Mouse (Mus musculus): Measurements from ENCODE around the gene Fam168b.

Fam168b gene

GRCm38 (mm10) chr1:34851562-34851961, 8.7 kb upstream of the Fam168b start:
- DNase-seq (ENCODE audit: extremely low read depth, low read depth, low spot score) = no peak

GRCm38 (mm10) chr1:34850343-34851136, 7.7 kb upstream of the Fam168b start:
- no peak for DNase-seq (ENCODE audit: extremely low read depth, low read depth, low spot score)

- no peak for DNase-seq (ENCODE audit: extremely low read depth, low read depth, low spot score)
Measured at GRCm38 (mm10) chr1:34849745-34850342, 7.0 kb upstream of the Fam168b start, which contains the start of gene Plekhb2. TSS of gene Plekhb2 (plus strand) at chr1:34849976.

GRCm38 (mm10) chr1:34847070-34847469, 4.2 kb upstream of the Fam168b start:
- peak; percentile 81 for DNase-seq (ENCODE audit: extremely low read depth, low read depth, low spot score)

- DNase-seq (ENCODE audit: extremely low read depth, low read depth, low spot score) = no peak
Measured at GRCm38 (mm10) chr1:34842389-34842861, 440 bp downstream of the Fam168b start.

- DNase-seq (ENCODE audit: extremely low read depth, low read depth, low spot score) = no peak
Measured at GRCm38 (mm10) chr1:34841709-34842388, 1.0 kb downstream of the Fam168b start.

GRCm38 (mm10) chr1:34839241-34839640, 3.6 kb downstream of the Fam168b start:
- no peak for DNase-seq (ENCODE audit: extremely low read depth, low read depth, low spot score)

GRCm38 (mm10) chr1:34837951-34838689, 4.7 kb downstream of the Fam168b start:
- DNase-seq (ENCODE audit: extremely low read depth, low read depth, low spot score) = no peak

GRCm38 (mm10) chr1:34834904-34835303, 8.0 kb downstream of the Fam168b start:
- no peak for DNase-seq (ENCODE audit: extremely low read depth, low read depth, low spot score)

- DNase-seq (ENCODE audit: extremely low read depth, low read depth, low spot score) = no peak
Measured at GRCm38 (mm10) chr1:34831381-34831780, 11.5 kb downstream of the Fam168b start.

- DNase-seq (ENCODE audit: extremely low read depth, low read depth, low spot score) = no peak
Measured at GRCm38 (mm10) chr1:34830934-34831333, 11.9 kb downstream of the Fam168b start.

- no peak for DNase-seq (ENCODE audit: extremely low read depth, low read depth, low spot score)
Measured at GRCm38 (mm10) chr1:34828528-34829294, 14.2 kb downstream of the Fam168b start.

- no peak for DNase-seq (ENCODE audit: extremely low read depth, low read depth, low spot score)
Measured at GRCm38 (mm10) chr1:34827900-34828299, 15.0 kb downstream of the Fam168b start.

GRCm38 (mm10) chr1:34825909-34826308, 17.0 kb downstream of the Fam168b start:
- no peak for DNase-seq (ENCODE audit: extremely low read depth, low read depth, low spot score)

- no peak for DNase-seq (ENCODE audit: extremely low read depth, low read depth, low spot score)
Measured at GRCm38 (mm10) chr1:34824208-34824607, 18.7 kb downstream of the Fam168b start.

- no peak for DNase-seq (ENCODE audit: extremely low read depth, low read depth, low spot score)
Measured at GRCm38 (mm10) chr1:34823353-34823752, 19.5 kb downstream of the Fam168b start.

GRCm38 (mm10) chr1:34822746-34823145, 20.1 kb downstream of the Fam168b start:
- DNase-seq (ENCODE audit: extremely low read depth, low read depth, low spot score) = no peak

GRCm38 (mm10) chr1:34822003-34822402, 20.9 kb downstream of the Fam168b start:
- DNase-seq (ENCODE audit: extremely low read depth, low read depth, low spot score) = no peak

GRCm38 (mm10) chr1:34821411-34821810, 21.5 kb downstream of the Fam168b start:
- DNase-seq (ENCODE audit: extremely low read depth, low read depth, low spot score) = no peak

- no peak for DNase-seq (ENCODE audit: extremely low read depth, low read depth, low spot score)
Measured at GRCm38 (mm10) chr1:34819225-34819910, 23.5 kb downstream of the Fam168b start.

Data from fat pad, adult 2 months (tissue).